Mouse (Mus musculus) spleen, adult 12 weeks (tissue): ENCODE data around the gene Sar1b.
A peak's percentile ranks its signal among the peaks of the same experiment; 100 is the strongest.
"Not testable (repeated sequence)": the region's sequence is repeated elsewhere in the genome, so short reads cannot be mapped to it uniquely, and the experiment has no call there.

Experiments used
- DNase-seq: peaks from one replicate; pipeline ENCODE4 v3.0.0; 2022; ENCODE audit warnings: low spot score

Gene Sar1b

DNA sequence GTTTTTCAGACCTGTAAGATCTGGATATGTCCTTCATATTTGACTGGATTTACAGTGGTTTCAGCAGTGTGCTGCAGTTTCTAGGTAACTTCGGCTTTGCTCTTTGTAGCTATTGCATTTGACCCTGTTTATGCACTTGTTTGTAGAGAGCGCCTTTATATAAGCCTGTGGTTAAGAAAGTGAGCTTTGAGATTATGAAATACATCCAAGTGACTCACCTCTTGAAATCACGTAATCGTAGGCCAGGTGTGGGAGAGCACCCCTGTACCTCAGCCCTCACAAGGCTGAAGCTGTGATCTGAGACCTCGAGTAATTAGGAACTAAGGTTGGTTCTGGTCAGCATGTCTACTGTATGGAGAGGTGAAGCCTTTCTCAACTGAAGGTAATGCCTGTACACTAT is 14.0 kb downstream of the Sar1b start:
- no peak for DNase-seq

DNA sequence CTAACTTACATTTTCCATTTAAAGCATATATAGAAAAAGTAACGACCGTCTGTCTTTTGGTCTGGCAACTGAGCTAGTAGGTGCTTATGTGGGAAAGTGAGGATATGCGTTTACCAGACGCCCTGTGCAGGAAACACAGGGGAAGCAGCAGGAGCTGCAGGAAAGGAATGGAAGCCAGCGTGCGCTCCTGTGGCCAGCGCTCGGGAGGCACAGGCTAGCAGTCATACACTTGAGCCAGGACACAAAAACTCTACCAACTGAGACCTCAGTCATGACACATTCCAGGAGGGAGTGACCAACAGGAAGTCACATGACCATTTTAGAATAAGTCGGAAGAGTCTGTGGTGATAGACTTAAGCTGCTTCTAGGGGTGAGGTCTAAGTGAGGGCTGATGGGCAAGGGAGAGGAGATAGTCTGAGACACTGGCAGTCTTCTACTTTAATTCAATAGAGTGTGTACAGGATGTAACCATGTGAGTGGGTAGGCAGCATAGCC is 17.3 kb downstream of the Sar1b start:
- no peak for DNase-seq

DNA sequence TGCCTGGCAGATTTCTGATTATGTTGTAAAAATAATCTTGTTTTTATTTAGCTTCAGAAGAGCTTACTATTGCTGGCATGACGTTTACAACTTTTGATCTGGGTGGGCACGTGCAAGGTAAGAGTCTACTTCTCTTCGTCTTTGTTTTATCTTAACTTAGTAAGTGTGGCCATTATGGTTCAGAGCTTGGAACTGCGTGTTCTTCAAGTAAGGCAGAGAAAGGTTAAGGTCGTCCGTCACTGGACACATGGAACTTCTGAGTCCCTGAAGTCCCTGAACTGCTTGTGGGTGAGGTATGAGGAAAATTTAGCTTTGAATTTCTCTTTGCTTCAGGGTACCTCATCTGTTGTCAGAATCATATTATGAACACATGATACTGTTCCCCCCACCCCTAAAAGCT is 19.2 kb downstream of the Sar1b start:
- DNase-seq: no peak

DNA sequence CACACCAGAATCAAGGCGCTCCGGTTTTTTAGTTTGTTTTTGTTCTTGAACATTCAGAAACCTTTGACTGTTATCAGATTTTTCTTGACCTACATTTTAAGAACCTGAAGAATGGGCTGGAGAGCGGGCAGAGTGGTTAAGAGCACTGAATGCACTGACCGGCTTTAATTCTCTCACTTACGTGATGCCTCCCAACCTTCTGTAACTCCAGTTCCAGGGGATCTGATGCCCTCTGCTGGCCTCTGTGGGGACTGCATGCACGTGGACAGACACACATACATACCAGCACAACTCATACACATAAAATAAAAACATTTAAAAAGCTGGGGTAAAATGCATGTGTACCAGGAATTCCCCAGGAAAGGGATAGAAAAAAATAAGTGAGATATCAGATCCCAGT is 22.4 kb downstream of the Sar1b start:
- peak; percentile 56 for DNase-seq

DNA sequence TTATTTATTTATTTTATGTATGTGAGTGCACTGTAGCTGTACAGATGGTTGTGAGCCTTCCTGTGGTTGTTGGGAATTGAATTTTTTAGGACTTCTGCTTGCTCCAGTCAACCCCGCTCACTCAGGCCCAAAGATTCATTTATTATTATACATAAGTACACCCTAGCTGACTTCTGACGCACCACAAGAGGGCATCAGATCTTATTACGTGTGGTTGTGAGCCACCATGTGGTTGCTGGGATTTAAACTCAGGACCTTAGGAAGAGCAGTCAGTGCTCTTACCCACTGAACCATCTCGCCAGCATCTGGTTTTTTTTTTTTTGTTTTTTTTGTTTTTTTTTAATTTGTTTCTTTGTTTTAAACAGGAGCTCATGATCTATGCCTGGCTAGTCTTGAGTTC is 26.2 kb downstream of the Sar1b start:
- DNase-seq: not testable (repeated sequence)

DNA sequence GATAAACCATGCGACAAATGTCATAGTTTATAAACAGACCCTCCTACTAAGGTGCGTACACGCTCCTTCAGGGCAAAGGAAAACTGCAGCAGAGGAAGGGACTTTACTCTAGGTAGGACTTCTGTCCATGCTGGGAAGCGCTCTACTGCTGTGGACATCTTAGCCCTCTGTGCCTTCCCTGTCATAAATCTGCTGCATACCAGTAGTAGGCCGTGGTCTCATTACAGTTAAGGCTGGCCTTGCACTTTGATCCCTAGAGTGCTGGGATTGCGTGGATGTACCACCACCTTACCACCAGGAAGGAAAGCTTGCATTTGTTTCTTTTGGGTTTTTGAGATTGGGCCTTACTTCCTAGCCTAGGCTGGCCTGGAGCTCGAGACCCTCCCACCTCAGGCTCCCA is 27.2 kb downstream of the Sar1b start:
- no peak for DNase-seq

DNA sequence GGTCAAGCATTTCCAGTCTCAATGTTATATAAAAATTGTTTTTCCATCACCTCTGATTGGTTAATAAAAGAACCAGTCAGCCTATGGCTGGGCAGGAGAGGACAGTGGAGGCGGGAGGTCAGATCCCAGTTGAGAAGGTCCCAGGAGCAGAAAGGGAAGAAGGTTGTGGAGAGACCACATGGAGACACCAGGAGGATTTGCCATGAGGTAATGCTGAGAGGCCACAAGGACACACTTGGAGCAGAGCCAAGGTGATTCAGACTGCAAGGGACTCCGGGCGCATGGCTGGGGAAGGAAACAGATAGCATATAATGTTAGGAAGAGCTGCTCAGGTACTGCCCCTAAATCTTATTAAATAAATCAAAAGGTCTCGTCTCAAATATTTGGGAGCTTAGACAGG is 32.8 kb downstream of the Sar1b start:
- no peak for DNase-seq

DNA sequence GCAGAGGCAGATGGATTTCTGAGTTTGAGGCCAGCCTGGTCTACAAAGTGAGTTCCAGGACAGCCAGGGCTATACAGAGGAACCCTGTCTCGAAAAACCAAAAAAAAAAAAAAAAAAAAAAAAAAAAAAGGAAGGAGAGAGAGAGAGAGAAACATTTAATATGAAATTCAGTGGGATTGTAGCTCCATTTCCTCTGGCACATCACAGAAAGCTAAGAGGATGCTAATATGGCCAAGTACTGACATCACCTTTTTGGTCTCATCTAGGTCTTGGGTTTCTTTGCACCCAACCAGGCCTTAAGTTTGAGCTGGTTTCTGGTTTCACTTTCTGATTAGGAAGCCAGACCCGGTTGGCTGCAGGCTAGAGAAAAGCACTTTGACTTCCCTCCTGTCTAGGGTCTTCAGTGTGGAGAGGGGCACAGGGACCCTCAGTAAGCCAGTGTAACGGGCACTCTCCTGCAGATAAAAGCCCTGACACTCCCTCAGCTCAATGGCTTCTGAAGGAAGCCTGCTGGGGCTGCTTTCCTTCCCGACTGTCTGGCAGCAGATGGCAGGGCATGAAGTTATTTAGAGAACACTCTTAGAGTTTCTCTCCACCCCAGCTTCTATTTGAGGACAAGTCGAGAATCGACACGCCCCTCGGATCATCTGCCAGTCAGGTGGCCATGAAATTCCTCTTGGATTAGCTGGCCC is 37.3 kb downstream of the Sar1b start:
- no peak for DNase-seq

DNA sequence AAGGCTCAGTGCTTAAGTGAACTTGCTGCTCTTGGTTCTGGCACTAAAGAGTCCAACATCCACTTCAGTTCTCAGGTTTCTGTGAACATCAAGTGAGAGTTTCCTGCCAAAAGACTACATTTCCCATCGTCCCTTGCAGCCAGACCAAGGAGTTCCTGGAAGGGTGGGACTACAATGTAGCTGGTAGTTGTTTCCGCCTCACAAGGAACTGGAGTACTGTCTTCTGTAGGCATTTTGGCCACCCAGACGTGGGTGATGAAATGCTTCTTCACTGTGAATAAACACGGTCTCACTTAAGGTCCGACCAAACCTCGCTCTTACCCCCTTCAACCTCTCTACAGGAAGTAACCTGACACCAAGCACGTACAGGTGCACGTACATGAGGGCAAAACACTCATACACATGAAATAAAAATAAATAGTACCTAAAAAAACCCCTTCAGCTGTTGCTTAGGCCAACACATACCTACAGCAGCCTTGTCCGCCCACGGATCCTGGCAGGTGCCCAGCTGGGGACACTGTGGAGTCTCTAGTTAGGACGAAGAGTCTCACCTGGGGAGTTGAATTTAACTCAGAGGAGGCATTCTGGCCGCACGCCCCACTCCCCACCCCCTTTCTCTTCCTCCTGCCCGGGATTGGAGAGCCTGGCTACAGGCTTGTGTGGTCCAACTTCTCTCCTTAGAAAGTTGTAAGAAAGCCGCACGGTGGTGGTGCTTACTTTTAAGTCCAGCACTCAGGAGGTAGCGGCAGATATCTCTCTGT is 41.9 kb downstream of the Sar1b start:
- DNase-seq: peak; percentile 50

DNA sequence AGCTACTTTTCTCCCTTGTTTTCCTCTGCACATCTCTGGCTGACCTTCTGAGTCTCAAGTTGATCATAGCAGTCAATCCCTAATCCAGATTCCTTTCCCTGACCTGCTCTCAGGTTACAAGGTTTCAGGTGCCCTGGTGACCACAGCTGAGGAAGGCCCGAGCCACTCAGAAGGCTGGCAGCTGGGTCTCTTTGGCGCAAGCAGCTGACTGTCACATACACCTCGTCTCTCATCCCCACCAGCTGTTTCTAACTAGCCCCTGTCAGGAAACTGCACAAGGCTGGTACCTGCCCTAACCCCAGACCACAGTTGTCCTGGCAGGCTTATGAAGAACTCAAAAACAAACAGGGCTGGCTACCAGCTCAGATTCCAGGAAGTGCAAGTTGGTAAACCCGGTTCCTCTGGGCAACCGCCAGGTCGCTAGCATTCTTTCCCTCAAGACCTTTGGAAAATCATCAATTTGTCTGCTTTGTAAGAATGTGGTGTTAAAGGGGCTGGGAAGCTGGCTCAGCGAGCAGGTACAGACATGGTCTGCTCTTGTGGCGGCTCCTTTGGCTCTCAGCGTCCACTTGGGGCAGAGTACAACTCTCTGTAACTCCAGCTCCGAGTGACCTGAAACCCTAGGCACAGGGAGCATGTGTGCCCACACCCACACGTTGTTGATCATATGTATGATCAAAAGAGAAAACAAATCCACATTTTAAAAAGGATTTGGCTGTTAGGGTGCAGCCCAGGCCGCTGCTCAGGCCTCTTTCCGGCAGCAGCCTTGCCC is 43.8 kb downstream of the Sar1b start:
- no peak for DNase-seq

DNA sequence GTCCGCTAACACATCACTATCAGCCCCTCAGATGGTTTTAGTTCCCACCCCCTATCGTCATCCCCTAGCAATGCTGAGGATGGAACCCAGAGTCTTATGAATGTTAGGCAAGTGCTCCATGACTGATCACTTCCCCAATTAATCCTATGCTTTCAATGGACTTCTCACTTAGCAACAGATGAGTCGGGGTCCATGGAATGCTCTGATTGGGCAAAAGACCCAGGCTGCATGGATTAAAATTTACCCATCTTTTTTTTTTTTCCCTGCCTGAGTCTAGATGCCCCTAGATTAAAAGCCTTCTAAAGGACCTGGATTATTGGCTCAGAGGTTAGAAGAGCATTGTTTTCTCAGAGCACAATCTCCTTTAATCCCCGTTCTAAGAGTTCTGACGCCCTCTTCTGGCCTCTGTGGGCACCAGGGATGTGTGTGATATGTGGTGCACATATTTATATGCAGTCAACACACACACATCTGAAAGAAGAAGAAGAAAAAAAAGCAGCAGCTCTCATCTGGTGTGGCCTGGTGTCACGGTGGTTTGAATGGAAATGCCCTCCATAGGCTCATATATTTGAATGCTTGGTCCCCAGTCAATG is 46.2 kb downstream of the Sar1b start:
- DNase-seq: peak; percentile 33

DNA sequence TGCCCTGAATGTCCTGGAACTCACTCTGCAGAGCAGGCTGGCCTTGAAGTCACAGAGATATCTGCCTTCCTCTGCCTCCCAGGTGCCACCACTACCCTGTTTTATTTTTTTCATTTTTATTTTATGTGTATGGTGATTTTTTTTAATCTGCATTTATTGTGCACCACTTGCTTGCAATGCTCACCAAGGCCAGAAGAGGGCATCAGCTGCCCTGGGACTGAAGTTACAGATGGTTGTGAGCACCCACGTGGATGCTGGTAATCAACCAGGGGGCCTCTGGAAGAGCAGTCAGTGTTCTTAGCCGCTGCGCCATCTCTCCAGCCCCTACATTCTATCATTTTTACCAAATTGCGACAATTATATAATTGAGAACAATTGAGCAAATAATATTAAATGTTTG is 47.7 kb downstream of the Sar1b start:
- no peak for DNase-seq

DNA sequence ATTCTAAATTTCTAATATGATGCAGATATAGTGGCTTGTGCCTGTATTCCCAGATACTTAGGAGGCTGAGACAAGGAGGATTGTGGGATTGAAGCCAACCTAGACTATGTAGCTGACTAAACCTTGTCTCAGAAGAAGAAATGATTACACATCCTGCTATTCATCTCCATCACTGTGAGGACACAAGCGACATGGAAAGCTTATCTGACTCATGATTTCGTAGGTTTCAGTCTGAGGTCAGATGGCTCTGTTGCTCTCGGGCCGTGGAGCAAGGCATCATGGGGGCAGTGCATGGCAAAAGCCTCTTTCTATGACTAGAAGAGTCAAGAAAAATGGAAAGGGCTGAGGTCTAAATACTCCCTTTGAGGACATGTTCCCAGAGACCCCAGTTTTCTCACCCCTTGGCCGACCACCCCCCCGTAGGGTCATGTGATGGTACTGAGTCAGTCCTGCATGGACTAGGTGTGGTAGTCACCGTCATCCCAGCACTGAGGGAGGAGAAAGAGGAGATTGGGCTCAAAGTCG is 48.6 kb downstream of the Sar1b start:
- DNase-seq: no peak

DNA sequence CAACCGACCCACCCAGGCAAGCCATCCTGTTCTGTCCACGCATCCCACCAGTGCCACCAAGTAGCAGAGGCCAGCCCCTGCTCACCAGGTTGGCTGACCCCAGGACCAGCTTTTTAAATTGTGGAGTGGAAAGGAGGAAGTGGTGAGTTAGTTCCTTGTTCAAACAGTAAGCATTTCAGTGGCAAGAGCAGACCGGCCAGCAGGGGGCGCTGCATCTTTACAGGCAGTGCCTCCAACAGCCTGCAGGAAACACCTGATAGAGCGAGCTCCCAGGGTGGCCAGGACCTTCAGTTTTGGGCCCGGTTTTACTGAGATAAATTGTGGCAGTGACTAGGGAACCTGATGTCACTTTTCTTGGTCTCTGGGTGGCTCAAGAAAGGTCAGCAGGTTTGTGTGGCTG is 54.3 kb downstream of the Sar1b start:
- peak; percentile 84 for DNase-seq

DNA sequence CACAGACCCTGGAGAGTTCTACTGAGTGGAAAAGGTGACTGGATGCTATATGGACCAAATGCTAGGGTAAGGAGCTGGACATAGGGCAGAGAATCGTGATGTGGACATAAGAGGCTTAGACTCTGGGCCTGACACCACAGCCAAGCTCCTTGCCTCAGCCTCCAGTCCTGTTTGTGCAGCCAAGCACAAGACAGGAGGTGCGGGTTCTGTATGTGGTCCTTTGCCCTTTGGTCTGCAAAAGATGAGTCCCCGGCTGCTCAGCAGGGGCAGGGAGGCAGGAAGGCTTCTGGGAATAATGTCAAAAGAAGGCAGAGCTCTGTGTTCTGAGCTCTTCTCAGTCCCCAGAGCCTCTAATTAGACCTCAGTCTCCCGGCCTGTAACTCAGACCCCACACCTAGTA is 55.4 kb downstream of the Sar1b start:
- no peak for DNase-seq

DNA sequence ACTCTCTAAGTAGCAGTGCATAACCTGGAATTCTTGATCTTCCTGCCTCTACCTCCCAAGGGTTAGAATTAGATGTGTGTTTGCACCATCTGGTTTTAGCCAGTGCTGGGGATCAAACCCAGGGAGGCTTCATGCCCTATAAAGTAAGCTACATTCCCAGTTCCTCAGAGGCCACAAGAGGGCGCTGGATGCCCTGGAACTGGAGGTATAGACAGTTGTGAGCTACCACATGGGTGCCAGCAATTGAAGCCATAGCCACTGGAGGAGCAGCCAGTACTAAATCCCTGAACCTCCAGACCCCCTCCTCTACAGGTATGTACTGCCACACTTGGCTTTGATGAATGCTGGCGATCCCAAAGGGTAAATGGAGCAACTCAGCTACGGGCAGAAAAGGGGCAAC is 56.5 kb downstream of the Sar1b start:
- DNase-seq: peak; percentile 62

DNA sequence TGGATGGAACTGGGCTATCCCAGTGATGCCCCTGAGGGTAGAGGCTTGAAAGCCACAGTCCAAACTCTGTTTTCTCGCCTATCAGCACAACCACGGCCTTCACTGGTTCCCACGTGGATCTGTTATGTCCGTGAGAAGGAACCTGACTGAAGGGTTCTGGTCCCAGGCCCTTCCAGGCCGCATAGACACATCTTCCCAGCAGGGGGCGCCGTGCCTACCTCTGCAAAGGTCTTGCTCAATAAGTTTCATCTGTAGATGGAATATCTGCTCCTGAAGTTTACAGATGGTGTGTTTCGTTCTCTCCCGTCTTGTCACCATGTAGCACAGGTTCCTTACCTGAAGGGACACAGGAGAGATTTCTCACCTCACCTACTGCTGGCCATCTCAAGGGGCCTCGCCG is 57.4 kb downstream of the Sar1b start:
- DNase-seq: peak; percentile 74

DNA sequence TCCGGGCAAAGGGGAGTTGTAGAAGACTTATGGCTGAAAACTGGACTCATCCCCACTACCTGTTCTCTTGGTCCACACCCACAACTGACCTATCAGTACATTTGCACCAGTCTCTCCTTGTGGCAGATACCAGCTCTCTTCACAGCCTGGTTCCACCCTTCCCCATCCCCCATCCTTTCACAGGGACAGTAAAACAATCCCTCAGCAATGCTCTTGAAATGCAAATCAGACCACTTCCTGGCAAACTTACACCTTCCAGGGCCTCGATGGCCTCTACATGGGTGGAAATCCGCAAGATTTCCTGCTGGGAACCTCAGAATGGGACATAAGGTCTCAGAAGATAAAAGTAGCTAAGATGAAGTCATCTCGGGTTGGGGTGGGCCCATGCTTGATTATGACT is 59.2 kb downstream of the Sar1b start:
- no peak for DNase-seq

DNA sequence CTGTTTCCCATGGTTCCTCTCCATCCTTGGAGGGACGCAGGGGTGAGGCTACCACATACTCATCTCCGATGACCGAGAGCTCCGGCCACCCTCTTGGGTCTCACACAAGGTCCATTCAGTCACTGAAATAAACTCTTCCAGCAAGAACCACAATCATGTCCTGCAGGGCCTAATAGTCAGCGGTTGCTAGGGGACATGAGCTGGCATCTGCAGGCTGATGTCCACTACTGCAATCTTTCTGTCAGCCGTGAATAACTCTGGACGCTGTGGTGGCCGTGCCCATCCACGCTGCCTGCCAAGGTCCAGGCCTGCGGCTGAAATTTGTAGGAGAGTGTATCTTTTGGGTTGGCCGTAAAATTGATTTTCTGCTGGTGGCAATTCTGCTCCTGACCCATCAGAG is 59.8 kb downstream of the Sar1b start:
- DNase-seq: no peak

DNA sequence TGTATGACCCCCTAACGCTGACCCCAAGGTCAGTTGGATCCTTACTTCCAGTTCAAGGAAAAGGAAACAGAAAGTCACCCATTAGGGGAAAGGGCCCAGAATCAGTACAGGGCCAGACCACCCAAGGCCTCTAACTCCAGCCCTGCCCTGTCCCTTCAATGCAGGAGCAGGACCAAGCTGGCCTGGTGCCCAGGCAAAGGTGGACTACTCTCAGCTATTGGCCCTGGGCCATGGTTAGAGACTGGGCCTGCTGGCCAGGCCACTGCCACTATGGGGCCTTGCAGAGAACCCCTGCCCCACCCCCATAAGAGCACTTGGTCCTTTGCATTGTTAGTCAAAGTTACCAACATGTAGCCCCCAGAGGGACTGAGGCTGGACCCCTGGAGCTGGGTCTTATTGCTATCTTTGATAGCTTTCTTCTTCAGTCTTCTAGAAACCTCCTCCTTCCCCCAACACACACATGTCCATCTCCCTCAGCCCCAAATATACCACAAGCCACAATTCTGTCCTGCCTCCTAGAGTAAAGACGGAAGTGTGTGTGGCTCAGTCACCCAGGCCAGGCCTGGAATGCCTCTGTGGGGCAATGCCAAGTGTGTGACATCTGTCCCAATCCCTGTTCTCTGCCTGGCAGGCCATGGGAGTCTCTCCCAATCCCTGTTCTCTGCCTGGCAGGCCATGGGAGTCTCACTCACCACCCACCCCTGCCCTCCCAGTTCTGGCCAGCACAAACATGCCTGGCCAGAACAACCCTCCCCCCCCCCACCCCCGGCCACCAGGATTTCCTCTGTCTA is 60.7 kb downstream of the Sar1b start:
- DNase-seq: no peak

DNA sequence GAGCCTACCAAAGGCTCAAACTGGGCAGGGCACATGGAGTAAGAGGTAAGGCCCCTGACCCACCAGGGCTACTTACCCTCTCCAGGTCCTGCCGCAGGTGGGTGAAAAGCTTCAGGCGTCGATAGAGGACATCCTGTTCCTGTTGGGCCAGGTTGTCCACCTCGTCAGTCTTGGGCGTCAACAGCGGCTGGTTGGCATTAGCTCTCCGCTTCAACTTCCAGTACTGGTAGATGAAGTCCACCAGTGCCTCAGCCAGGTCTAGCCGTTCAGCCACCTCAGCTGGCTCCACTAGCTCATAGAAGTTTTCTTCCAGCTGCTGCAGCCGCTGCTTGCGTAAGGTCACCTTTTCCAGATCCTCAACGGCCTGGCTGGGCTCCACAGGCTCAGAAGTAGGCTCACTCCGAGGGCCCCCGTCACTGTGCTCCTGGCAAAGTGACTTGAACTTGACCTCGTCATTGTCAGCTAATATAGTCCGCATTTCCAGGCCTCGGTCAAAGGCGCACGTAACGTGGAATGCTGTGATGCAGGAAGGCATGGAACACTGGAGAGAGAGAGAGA is 61.5 kb downstream of the Sar1b start:
- DNase-seq: no peak
